Mouse (Mus musculus): Measurements from ENCODE around the gene Zfp444. TPM values are rescaled to one million over a fixed set of nuclear protein-coding genes. Genes with fewer than 3 reads are reported as not detected.

Gene Zfp444
- polyA plus RNA-seq, 1 experiment from 2014 or later, result 30.6 TPM

DNA sequence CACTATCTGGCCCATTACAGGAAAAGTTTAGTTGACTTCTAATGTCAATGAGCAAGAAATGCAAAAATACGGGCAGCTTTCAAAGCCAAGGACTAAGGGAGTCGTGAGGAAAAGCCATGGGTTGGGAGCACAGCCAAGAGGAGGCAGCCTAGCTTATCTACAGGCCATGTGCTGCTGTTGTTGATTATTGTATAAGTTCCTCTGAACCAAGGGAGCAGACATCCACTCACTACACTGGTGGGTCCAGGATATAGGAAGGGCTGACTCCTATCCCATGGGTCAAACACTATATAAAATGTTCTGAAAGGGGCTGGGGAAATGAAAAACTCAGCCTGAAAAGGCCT lies 25.1 kb upstream of the Zfp444 start:
- ATAC-seq (no peak), DNase-seq (ENCODE audit: low read depth, low spot score) (no peak)
- TF ChIP-seq CTCF (IDR thresholded peaks at IDR 0.05), result no peak
- in situ Hi-C loops (cut with MboI; ENCODE audit: low pct_unique_long_range_greater_than_20kb), result no loop called here
- ChIA-PET POLR2A (no interaction called here), CTCF (interaction anchor here (1.2 to 1.5 kb wide), 3 partner anchors 9 to 28 kb away, joined by 3 read pairs; no protein-coding TSS in a partner anchor)
- no peaks in the 10 kb centered on the region for H3K27me3 ChIP-seq

DNA sequence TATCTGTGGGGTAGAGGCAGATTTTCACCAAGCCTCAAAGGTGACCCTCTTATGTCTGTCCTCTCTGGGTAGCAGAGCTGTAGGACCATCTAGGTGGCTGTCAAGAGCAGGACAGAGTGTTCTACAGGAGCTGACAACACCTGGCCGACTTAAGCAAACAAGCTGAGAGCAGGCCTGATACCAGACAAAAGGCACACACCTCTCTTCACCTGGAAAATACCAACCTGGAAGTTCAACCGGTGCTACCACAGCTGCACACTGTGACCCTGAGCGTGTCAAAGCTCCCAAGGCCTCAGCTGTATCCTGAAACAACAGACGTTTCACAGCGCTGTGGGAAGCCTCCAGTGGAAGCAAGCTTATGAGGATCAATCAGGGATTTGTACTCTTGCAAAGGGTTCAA lies 24.3 kb upstream of the Zfp444 start:
- ATAC-seq (no peak), DNase-seq (ENCODE audit: low read depth, low spot score) (no peak)
- no peak for TF ChIP-seq CTCF (IDR thresholded peaks at IDR 0.05)
- H3K27me3 ChIP-seq, result no peaks in the 10 kb centered on the region
- ChIA-PET POLR2A (no interaction called here), CTCF (interaction anchor here (1.3 kb wide), 1 partner anchor 21 kb away, joined by 3 read pairs; no protein-coding TSS in a partner anchor)
- in situ Hi-C loops (cut with MboI; ENCODE audit: low pct_unique_long_range_greater_than_20kb), result no loop called here

DNA sequence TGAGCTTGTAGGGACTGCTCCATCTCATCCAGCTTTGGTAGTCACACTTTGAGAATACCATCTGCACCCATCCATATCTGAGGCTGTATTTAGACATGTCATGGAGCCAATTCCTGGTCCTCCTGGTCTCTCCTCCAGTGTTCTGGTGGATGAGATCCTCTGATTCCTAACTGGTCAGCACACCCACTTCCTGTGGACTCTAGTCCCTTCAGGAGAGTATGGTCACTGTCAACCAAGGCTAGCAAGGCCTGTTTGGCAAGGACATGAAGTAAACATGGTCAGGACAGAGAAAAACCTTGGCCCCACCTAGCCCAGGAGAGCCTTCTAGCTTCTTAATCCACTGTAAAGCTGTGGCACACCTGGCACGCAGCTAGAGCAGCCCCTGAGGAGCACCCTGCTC lies 20.8 kb upstream of the Zfp444 start:
- CTCF ChIA-PET, result interaction anchor here (1.6 kb wide), 1 partner anchor 24 kb away, joined by 5 read pairs; no protein-coding TSS in a partner anchor
- TF ChIP-seq CTCF (IDR thresholded peaks at IDR 0.05), result no peak
- POLR2A ChIA-PET, result interaction anchor here (0.6 to 1.2 kb wide), 2 partner anchors 21 to 37 kb away, joined by 3 read pairs; partner anchors contain the start of gene Zfp444
- H3K27me3 ChIP-seq, result no peaks in the 10 kb centered on the region
- DNase-seq (ENCODE audit: low read depth, low spot score), result no peak
- ATAC-seq, result no peak
- in situ Hi-C loops (cut with MboI; ENCODE audit: low pct_unique_long_range_greater_than_20kb), result loop anchor here (25.0 kb wide), 1 partner anchor 1089 kb away; the partner anchor contains the start of genes U2af2 and Zfp580

DNA sequence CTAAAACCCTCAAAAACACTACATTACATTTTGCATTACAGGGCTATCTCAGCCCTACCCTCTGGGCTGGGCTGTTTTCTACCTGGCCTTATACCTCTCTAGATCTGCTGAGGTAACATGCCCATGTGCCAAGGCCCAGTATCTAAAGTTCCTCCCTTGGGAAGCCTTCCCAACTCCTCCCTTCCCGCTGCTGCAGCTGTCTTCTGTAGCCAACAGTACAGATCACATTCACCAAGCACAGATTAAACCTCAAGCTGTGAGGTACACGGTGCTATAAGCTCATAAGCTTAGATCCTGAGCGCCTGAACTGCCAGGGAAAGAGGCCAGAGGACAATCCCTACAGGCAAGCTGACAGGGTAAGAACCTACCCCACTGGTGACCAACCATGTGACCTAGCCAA lies 20.0 kb upstream of the Zfp444 start:
- H3K27me3 ChIP-seq, result no peaks in the 10 kb centered on the region
- in situ Hi-C loops (cut with MboI; ENCODE audit: low pct_unique_long_range_greater_than_20kb), result loop anchor here (25.0 kb wide), 1 partner anchor 1090 kb away; the partner anchor contains the start of genes U2af2 and Zfp580
- ChIA-PET POLR2A (interaction anchor here (0.6 to 1.2 kb wide), 2 partner anchors 20 to 36 kb away, joined by 3 read pairs; partner anchors contain the start of gene Zfp444), CTCF (interaction anchor here (1.0 to 1.6 kb wide), 2 partner anchors 23 to 25 kb away, joined by 4 to 5 read pairs; no protein-coding TSS in a partner anchor)
- no peak for DNase-seq (ENCODE audit: low read depth, low spot score)
- TF ChIP-seq CTCF (IDR thresholded peaks at IDR 0.05), result no peak
- ATAC-seq, result no peak

- no peaks in the 10 kb centered on the region for H3K27me3 ChIP-seq
- TF ChIP-seq CTCF (IDR thresholded peaks at IDR 0.05), result no peak
- ChIA-PET CTCF (interaction anchor here (1.0 to 1.3 kb wide), 2 partner anchors 9 to 22 kb away, joined by 4 read pairs; no protein-coding TSS in a partner anchor), POLR2A (interaction anchor here (1.3 to 1.9 kb wide), 2 partner anchors 8 to 19 kb away, joined by 5 to 7 read pairs; partner anchors contain the start of gene Zfp444)
- in situ Hi-C loops (cut with MboI; ENCODE audit: low pct_unique_long_range_greater_than_20kb), result loop anchor here (25.0 kb wide), 1 partner anchor 1091 kb away; the partner anchor contains the start of genes U2af2 and Zfp580
- DNase-seq (ENCODE audit: low read depth, low spot score), result no peak
- ATAC-seq, result no peak
These were observed 18.9 kb upstream of the Zfp444 start for GRCm38 (mm10) chr7:6153131-6153530.

DNA sequence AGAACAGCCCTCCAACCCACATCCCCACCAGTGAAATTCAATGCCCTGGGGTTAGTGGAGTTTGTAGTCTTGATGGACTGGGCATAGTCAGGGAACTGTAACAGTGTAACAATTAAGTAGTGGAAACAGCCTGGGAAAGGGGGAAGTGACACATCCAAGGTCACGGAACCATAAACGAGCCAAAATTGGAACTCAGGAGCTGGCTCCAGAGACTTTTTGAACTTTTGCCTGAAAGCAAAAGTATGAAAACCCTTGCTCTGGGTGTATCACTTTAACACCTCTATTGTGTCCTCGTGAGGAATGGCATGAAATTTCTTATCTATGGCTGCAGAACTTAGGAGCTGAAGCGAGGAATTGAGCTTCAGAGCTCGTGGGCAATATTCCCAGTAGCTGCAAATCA lies 17.9 kb upstream of the Zfp444 start:
- ChIA-PET POLR2A (interaction anchor here (0.8 to 1.9 kb wide), 5 partner anchors 9 to 21 kb away, joined by 3 to 7 read pairs (median 5); partner anchors contain the start of gene Zfp444), CTCF (interaction anchor here (1.2 to 1.3 kb wide), 2 partner anchors 10 to 27 kb away, joined by 4 to 7 read pairs; no protein-coding TSS in a partner anchor)
- no peaks in the 10 kb centered on the region for H3K27me3 ChIP-seq
- in situ Hi-C loops (cut with MboI; ENCODE audit: low pct_unique_long_range_greater_than_20kb), result loop anchor here (25.0 kb wide), 1 partner anchor 1092 kb away; the partner anchor contains the start of genes U2af2 and Zfp580
- TF ChIP-seq CTCF (IDR thresholded peaks at IDR 0.05), result no peak
- no peak for ATAC-seq
- no peak for DNase-seq (ENCODE audit: low read depth, low spot score)

DNA sequence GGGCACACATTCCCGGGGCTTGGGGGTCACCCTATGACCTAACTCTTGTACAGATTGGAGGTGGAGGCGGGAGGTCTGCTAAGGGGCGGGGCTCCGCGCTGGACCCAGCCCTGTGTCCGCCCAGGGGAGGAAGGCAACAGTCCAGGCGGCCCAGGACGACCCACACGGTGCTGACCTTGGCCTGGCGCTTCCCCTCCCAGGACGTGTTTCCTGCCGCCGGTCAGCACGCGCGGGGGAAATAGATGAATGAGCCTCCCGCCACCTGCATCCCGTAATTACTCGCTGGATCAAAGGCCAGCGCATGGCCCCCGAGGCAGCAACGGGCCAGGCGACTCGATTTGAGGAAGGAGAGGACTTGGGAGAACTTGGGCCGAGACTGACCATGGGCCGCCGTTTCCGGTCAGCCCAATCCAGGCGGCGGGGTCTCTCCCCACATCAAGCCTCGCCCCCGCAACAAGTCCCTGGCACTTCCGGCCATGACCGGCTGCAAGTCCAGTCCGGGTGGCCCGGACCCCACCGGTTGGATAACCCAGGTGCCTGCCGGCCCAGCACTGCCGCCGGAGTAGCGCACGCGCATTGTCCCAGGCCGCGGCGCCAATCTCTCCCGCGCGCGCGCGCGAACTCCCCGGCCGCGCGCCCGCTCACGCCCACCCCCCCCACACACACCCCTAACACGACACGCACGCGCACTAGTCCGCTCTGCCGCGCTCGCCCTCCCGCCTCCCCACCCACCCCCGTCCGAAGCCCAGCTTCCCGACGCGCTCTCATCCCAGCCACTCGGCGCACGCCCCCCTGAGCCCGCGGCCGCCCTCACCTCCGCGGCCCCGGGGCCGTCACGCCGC lies 16.8 kb upstream of the Zfp444 start:
- POLR2A ChIA-PET, result interaction anchor here (1.0 to 1.9 kb wide), 5 partner anchors 10 to 39 kb away, joined by 4 to 7 read pairs (median 4); partner anchors contain the start of gene Zfp444
- no peaks in the 10 kb centered on the region for H3K27me3 ChIP-seq
- in situ Hi-C loops (cut with MboI; ENCODE audit: low pct_unique_long_range_greater_than_20kb), result loop anchor here (25.0 kb wide), 1 partner anchor 1093 kb away; the partner anchor contains the start of genes U2af2 and Zfp580
- CTCF ChIA-PET, result no interaction called here
- peak; percentile 58 for ATAC-seq
- TF ChIP-seq CTCF (IDR thresholded peaks at IDR 0.05), result no peak
- DNase-seq (ENCODE audit: low read depth, low spot score), result peak; percentile 28

GRCm38 (mm10) chr7:6155901-6156411 lies 16.1 kb upstream of the Zfp444 start, which contains the start of gene Zfp787:
Gene Zfp787, minus strand, starts transcription at chr7:6155997.
- CTCF ChIA-PET, result interaction anchor here (0.8 to 3.0 kb wide), 2 partner anchors 29 to 36 kb away, joined by 3 to 12 read pairs; no protein-coding TSS in a partner anchor
- DNase-seq (ENCODE audit: low read depth, low spot score) (peak; percentile 89), ATAC-seq (peak; percentile 87)
- TF ChIP-seq CTCF (IDR thresholded peaks at IDR 0.05), result no peak
- POLR2A ChIA-PET, result interaction anchor here (1.3 to 1.6 kb wide), 2 partner anchors 17 to 38 kb away, joined by 4 read pairs; partner anchors contain the start of gene Zfp444
- in situ Hi-C loops (cut with MboI; ENCODE audit: low pct_unique_long_range_greater_than_20kb), result loop anchor here (25.0 kb wide), 1 partner anchor 1094 kb away; the partner anchor contains the start of genes U2af2 and Zfp580
- no peaks in the 10 kb centered on the region for H3K27me3 ChIP-seq

DNA sequence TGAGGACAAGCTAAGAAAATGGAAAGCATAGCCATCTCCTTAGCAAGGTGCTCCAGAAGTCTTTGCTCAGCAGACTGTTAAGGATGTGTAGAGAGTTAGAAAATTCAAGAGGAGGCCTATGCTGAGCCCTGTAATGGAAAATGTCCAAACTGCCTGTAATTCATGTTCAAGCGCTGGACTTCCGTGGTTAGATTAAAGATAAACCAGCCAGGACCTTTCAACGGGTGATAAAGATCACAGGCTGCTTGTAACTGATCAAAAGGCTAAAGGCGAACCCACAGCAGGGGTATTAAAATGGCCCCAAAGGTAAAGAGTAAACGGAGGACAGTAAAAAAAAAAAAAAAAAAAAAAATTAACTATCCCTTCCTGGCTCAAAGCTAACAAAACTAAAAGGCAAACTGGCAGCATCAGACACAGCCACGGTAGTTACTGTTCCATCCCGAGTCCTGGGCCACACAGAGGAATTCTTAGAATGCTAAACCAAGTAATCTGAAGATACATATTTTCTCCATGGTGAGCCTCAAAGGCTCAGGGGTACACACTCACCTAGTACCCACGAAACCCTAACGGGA lies 15.0 kb upstream of the Zfp444 start:
- ATAC-seq (no peak), DNase-seq (ENCODE audit: low read depth, low spot score) (no peak)
- in situ Hi-C loops (cut with MboI; ENCODE audit: low pct_unique_long_range_greater_than_20kb), result loop anchor here (25.0 kb wide), 1 partner anchor 1095 kb away; the partner anchor contains the start of genes U2af2 and Zfp580
- CTCF ChIA-PET, result interaction anchor here (0.8 to 3.0 kb wide), 4 partner anchors 11 to 35 kb away, joined by 3 to 12 read pairs (median 4); no protein-coding TSS in a partner anchor
- POLR2A ChIA-PET, result interaction anchor here (1.6 kb wide), 1 partner anchor 37 kb away, joined by 4 read pairs; no protein-coding TSS in a partner anchor
- no peaks in the 10 kb centered on the region for H3K27me3 ChIP-seq
- TF ChIP-seq CTCF (IDR thresholded peaks at IDR 0.05), result no peak

All from Patski (cell line).